Mouse (Mus musculus) spleen, adult 2 months (tissue): ENCODE measurements around the gene Anapc11.

Experiments used
- CTCF ChIP-seq: fragments of 200-500 bp; IDR thresholded peaks from 2 replicates; pipeline ENCODE4 v1.5.1; 2011; ENCODE audit warnings: mild to moderate bottlenecking, inconsistent platforms; ENCODE audit not compliant: insufficient read depth, insufficient read length, insufficient replicate concordance; ENCODE audit errors: extremely low read depth
- POLR2A ChIP-seq: fragments of 200-500 bp; IDR thresholded peaks from 2 replicates; pipeline ENCODE4 v1.6.1; 2011; ENCODE audit warnings: low read depth, low read length, inconsistent platforms

GRCm38 (mm10) chr11:120598990-120599549, 849 bp downstream of the Anapc11 start:
- TF ChIP-seq POLR2A (no peak), CTCF (no peak)
